Mouse (Mus musculus) midbrain, postnatal 0 days (tissue): ENCODE measurements around the gene Zfp970. TPM values are rescaled to one million over a fixed set of nuclear protein-coding genes. Genes with fewer than 3 reads are reported as not detected.
"Not testable (repeated sequence)": the region's sequence is repeated elsewhere in the genome, so short reads cannot be mapped to it uniquely, and the experiment has no call there.

ENCODE experiments used
- ATAC-seq: fragments of 200-750 bp; cut with Nextera tagmentation; 2 replicates; pipeline ENCODE4 v1.8.0; 2017; ENCODE audit warnings: moderate number of reproducible peaks, mild to moderate bottlenecking, moderate TSS enrichment, moderate library complexity; ENCODE audit not compliant: low FRiP score
- DNase-seq: peaks from one replicate; pipeline ENCODE4 v3.0.0-alpha.2; 2015; ENCODE audit warnings: low spot score
- H3K27ac ChIP-seq: fragments of 300-500 bp; sonication (generic); 2 replicates; pipeline ENCODE4 v1.5.1; 2014; ENCODE audit warnings: low read depth, mild to moderate bottlenecking, low read length, mixed read lengths
- H3K27me3 ChIP-seq: fragments of 300-500 bp; sonication (generic); 2 replicates; pipeline ENCODE4 v1.6.1; 2014; ENCODE audit warnings: low read length, control low read depth, mixed read lengths; ENCODE audit not compliant: insufficient read depth
- H3K36me3 ChIP-seq: fragments of 300-500 bp; sonication (generic); 2 replicates; pipeline ENCODE4 v1.6.1; 2014; ENCODE audit warnings: low read length, control low read depth, mixed read lengths; ENCODE audit not compliant: insufficient read depth
- H3K4me1 ChIP-seq: fragments of 300-500 bp; sonication (generic); 2 replicates; pipeline ENCODE4 v1.6.1; 2014; ENCODE audit warnings: mild to moderate bottlenecking, control low read depth, antibody characterized with exemption, low read length, mixed read lengths; ENCODE audit not compliant: insufficient read depth
- H3K4me2 ChIP-seq: fragments of 300-500 bp; sonication (generic); 2 replicates; pipeline ENCODE4 v1.6.1; 2014; ENCODE audit warnings: low read depth, mild to moderate bottlenecking, low read length, mixed read lengths; ENCODE audit not compliant: poor library complexity, severe bottlenecking
- H3K4me3 ChIP-seq: fragments of 300-500 bp; sonication (generic); 2 replicates; pipeline ENCODE4 v1.5.1; 2014; ENCODE audit warnings: low read depth, mild to moderate bottlenecking, low read length, moderate library complexity
- H3K9ac ChIP-seq: fragments of 300-500 bp; sonication (generic); replicated peaks from 2 replicates; pipeline ENCODE4 v1.6.1; 2014; ENCODE audit warnings: mild to moderate bottlenecking, low read length, moderate library complexity, mixed read lengths; ENCODE audit not compliant: poor library complexity, severe bottlenecking
- H3K9me3 ChIP-seq: fragments of 300-500 bp; sonication (generic); 2 replicates; pipeline ENCODE4 v1.6.1; 2016; ENCODE audit warnings: low read length, control low read depth
- WGBS: fragments of 180-500 bp; shearing (Covaris S2); extraction: QIAGEN DNeasy Blood & Tissue Kit; methylation state at CpG from one replicate; pipeline ENCODE4 v1.1.7; 2014; 5-methylcytosine and 5-hydroxymethylcytosine counted together
- polyA plus RNA-seq: library from polyadenylated mRNA; unstranded; fragments of >200 nt; fragmentation: Nextera tagmentation; extraction: Ambion mirVana; gene quantifications from 2 replicates; pipeline ENCODE4 v1.2.1, GENCODE M21; 2015
- total RNA-seq: library from RNA; depleted of rRNA; stranded (reverse); fragments of >200 nt; gene quantifications from 2 replicates; pipeline ENCODE4 v1.2.3, GENCODE M21; 2014; rRNA removed

Zfp970 gene
- total RNA-seq: 4.0 and 6.8 TPM in 2 replicates
- polyA plus RNA-seq: 3.5 and 4.7 TPM in 2 replicates

GRCm38 (mm10) chr2:177464676-177465075 is at the start of gene Zfp970:
Gene Zfp970 (plus strand): TSS chr2:177464733.
- H3K4me3 ChIP-seq: peak within 1 kb of the TSS; percentile 30
- peak within 1 kb of the TSS; percentile 26; the same call in 1 of the 2 replicates for H3K4me2 ChIP-seq
- DNase-seq, H3K4me1 ChIP-seq, H3K27me3 ChIP-seq, ATAC-seq, H3K27ac ChIP-seq, H3K9ac ChIP-seq, H3K36me3 ChIP-seq, H3K9me3 ChIP-seq: not testable (repeated sequence)
- whole genome bisulfite sequencing: 13% methylated on average over 8 of the region's 9 CpGs

GRCm38 (mm10) chr2:177468222-177468621 is 3.7 kb downstream of the Zfp970 start:
- H3K27ac ChIP-seq, H3K27me3 ChIP-seq, H3K4me1 ChIP-seq, H3K9me3 ChIP-seq, H3K4me3 ChIP-seq, ATAC-seq, DNase-seq, H3K36me3 ChIP-seq, H3K4me2 ChIP-seq, H3K9ac ChIP-seq: not testable (repeated sequence)

GRCm38 (mm10) chr2:177472261-177472660 is 7.7 kb downstream of the Zfp970 start:
- DNase-seq, ATAC-seq: not testable (repeated sequence)
- WGBS: 93% methylated on average over 5 of the region's 10 CpGs

GRCm38 (mm10) chr2:177481971-177482370 is 17.4 kb downstream of the Zfp970 start:
- not testable (repeated sequence) for H3K4me1 ChIP-seq, H3K4me2 ChIP-seq, H3K36me3 ChIP-seq, H3K27ac ChIP-seq, ATAC-seq, H3K9ac ChIP-seq, H3K27me3 ChIP-seq, H3K4me3 ChIP-seq, DNase-seq, H3K9me3 ChIP-seq
- 89% methylated on average over 1 of the region's 1 CpGs for WGBS

More at GRCm38 (mm10) chr2:177472261-177472660, 7.7 kb downstream of the Zfp970 start:
- not testable (repeated sequence) for H3K9ac ChIP-seq, H3K4me2 ChIP-seq, H3K4me1 ChIP-seq, H3K9me3 ChIP-seq, H3K27ac ChIP-seq, H3K36me3 ChIP-seq, H3K4me3 ChIP-seq, H3K27me3 ChIP-seq

- not testable (repeated sequence) for H3K9me3 ChIP-seq, H3K4me1 ChIP-seq, H3K27ac ChIP-seq, DNase-seq, H3K27me3 ChIP-seq, H3K4me3 ChIP-seq, H3K4me2 ChIP-seq, H3K9ac ChIP-seq, H3K36me3 ChIP-seq, ATAC-seq
- 85% methylated on average over 11 of the region's 11 CpGs for WGBS
These were observed 18.9 kb downstream of the Zfp970 start for GRCm38 (mm10) chr2:177483238-177483948.

- Histone ChIP-seq H3K4me2 (peak within 1 kb of the TSS; percentile 24; the same call in 1 of the 2 replicates), H3K4me3 (peak within 1 kb of the TSS; percentile 26)
- not testable (repeated sequence) for ATAC-seq, H3K27me3 ChIP-seq, H3K9ac ChIP-seq, H3K27ac ChIP-seq, H3K4me1 ChIP-seq, H3K9me3 ChIP-seq, H3K36me3 ChIP-seq
- peak; percentile 25 for DNase-seq
- 20% methylated on average over 7 of the region's 7 CpGs for WGBS
These were observed 33.5 kb downstream of the Zfp970 start, which contains the start of gene Gm14403 for GRCm38 (mm10) chr2:177498067-177498466. Gene Gm14403 (plus strand): TSS chr2:177498215.

- H3K4me3 ChIP-seq, H3K4me1 ChIP-seq, H3K9ac ChIP-seq, H3K36me3 ChIP-seq, ATAC-seq, DNase-seq, H3K9me3 ChIP-seq, H3K27ac ChIP-seq, H3K4me2 ChIP-seq, H3K27me3 ChIP-seq: not testable (repeated sequence)
- 52% methylated on average over 1 of the region's 1 CpGs for WGBS
These were observed 34.6 kb downstream of the Zfp970 start for GRCm38 (mm10) chr2:177499182-177499581.

- ATAC-seq, H3K9ac ChIP-seq, H3K9me3 ChIP-seq, H3K36me3 ChIP-seq, H3K27me3 ChIP-seq, H3K4me1 ChIP-seq, H3K27ac ChIP-seq, DNase-seq, H3K4me3 ChIP-seq, H3K4me2 ChIP-seq: not testable (repeated sequence)
- WGBS: 91% methylated on average over 1 of the region's 1 CpGs
These were observed 40.7 kb downstream of the Zfp970 start for GRCm38 (mm10) chr2:177505211-177505719.

GRCm38 (mm10) chr2:177511381-177511780 is 46.8 kb downstream of the Zfp970 start:
- H3K4me2 ChIP-seq, ATAC-seq, H3K4me1 ChIP-seq, H3K9me3 ChIP-seq, DNase-seq, H3K9ac ChIP-seq, H3K27ac ChIP-seq, H3K27me3 ChIP-seq, H3K4me3 ChIP-seq, H3K36me3 ChIP-seq: not testable (repeated sequence)
- 62% methylated on average over 4 of the region's 4 CpGs for WGBS
